In the genomic region with DNA sequence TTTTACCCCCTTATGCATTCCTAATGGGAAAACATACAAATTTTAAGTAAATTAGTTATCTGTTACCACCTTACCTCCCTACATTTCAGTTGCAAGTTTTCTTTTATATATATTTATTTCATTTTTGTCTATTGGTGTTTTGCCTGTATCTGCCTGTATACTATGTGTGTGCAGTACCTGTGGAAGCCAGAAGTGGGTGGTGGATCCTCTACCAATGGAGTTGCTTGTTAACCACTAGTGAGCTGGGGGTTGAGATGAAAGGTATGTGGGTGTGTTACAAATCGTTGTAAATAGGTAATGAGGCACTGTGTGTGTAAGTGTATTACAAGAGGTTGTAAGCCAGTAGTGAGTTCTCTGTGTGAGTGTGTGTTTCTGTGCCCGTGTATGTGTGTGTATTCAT, we compare ENCODE assay signal across 1 mouse cellular context.
TF ChIP-seq lines count a peak whose summit lies in the region.

No protein-coding gene starts in this region.

TF ChIP-seq in MEL, 35 proteins besides CTCF, POLR2A, EP300 and RAD21:
- TF ChIP-seq ZKSCAN1 (IDR thresholded peaks at IDR 0.05; ENCODE audit: low read depth, low read length) (no peak), JUND (IDR thresholded peaks at IDR 0.05; ENCODE audit: low read depth, low read length) (no peak), MEF2A (IDR thresholded peaks at IDR 0.05; ENCODE audit: extremely low read depth, insufficient replicate concordance, low read depth, low read length, poor library complexity, severe bottlenecking) (no peak), NRF1 (IDR thresholded peaks at IDR 0.05; ENCODE audit: insufficient read depth, low read depth, low read length, poor library complexity, severe bottlenecking) (no peak), UBTF (IDR thresholded peaks at IDR 0.05; ENCODE audit: borderline replicate concordance, insufficient read depth, low read depth, low read length) (no peak), E2F4 (IDR thresholded peaks at IDR 0.05; ENCODE audit: borderline replicate concordance, low read depth, low read length) (no peak), TCF12 (IDR thresholded peaks at IDR 0.05; ENCODE audit: low read depth, low read length) (no peak)
